Mouse (Mus musculus) forebrain, postnatal 0 days (tissue): Measurements from ENCODE around the gene Psmg4. TPM values are rescaled to one million over a fixed set of nuclear protein-coding genes. Genes with fewer than 3 reads are reported as not detected.

Source experiments
- ATAC-seq: fragments of 200-750 bp; cut with Nextera tagmentation; 2 replicates; pipeline ENCODE4 v1.8.0; 2017; ENCODE audit warnings: mild to moderate bottlenecking, moderate library complexity
- DNase-seq: peaks from one replicate; pipeline ENCODE4 v3.0.0-alpha.2; 2015
- H3K27ac ChIP-seq: fragments of 300-500 bp; sonication (generic); 2 replicates; pipeline ENCODE4 v1.5.1; 2014; ENCODE audit warnings: low read depth, mild to moderate bottlenecking, antibody characterized with exemption, low read length, moderate library complexity, mixed read lengths
- H3K27me3 ChIP-seq: fragments of 300-500 bp; sonication (generic); 2 replicates; pipeline ENCODE4 v1.6.1; 2014; ENCODE audit warnings: mild to moderate bottlenecking, low read length, mixed read lengths; ENCODE audit not compliant: insufficient read depth
- H3K36me3 ChIP-seq: fragments of 300-500 bp; sonication (generic); 2 replicates; pipeline ENCODE4 v1.6.1; 2014; ENCODE audit warnings: mild to moderate bottlenecking, moderate library complexity; ENCODE audit not compliant: insufficient read depth
- H3K4me1 ChIP-seq: fragments of 300-500 bp; sonication (generic); 2 replicates; pipeline ENCODE4 v1.6.1; 2014; ENCODE audit warnings: antibody characterized with exemption; ENCODE audit not compliant: insufficient read depth
- H3K4me2 ChIP-seq: fragments of 300-500 bp; sonication (generic); 2 replicates; pipeline ENCODE4 v1.6.1; 2014; ENCODE audit warnings: low read depth, mild to moderate bottlenecking, moderate library complexity
- H3K4me3 ChIP-seq: fragments of 300-500 bp; sonication (generic); 2 replicates; pipeline ENCODE4 v1.5.1; 2014; ENCODE audit warnings: low read depth, low read length, mixed read lengths
- H3K9ac ChIP-seq: fragments of 300-500 bp; sonication (generic); 2 replicates; pipeline ENCODE4 v1.6.1; 2014; ENCODE audit warnings: mild to moderate bottlenecking
- H3K9me3 ChIP-seq: fragments of 300-500 bp; sonication (generic); 2 replicates; pipeline ENCODE4 v1.6.1; 2016; ENCODE audit warnings: low read length
- CTCF ChIP-seq: sonication (generic); IDR thresholded peaks from 2 replicates; pipeline ENCODE4 v1.5.1; 2016; ENCODE audit warnings: antibody characterized with exemption, control low read depth, low read depth
- WGBS: fragments of 180-500 bp; shearing (Covaris S2); extraction: QIAGEN DNeasy Blood & Tissue Kit; methylation state at CpG from one replicate; pipeline ENCODE4 v1.1.7; 2014; 5-methylcytosine and 5-hydroxymethylcytosine counted together
- polyA plus RNA-seq: library from polyadenylated mRNA; unstranded; fragments of >200 nt; fragmentation: Nextera tagmentation; extraction: Ambion mirVana; gene quantifications from 2 replicates; pipeline ENCODE4 v1.2.1, GENCODE M21; 2015
- total RNA-seq: library from RNA; depleted of rRNA; stranded (reverse); fragments of >200 nt; gene quantifications from 2 replicates; pipeline ENCODE4 v1.2.3, GENCODE M21; 2014; rRNA removed

Gene Psmg4
- total RNA-seq (56.6 and 108 TPM in 2 replicates), polyA plus RNA-seq (99.0 and 150 TPM in 2 replicates)

DNA sequence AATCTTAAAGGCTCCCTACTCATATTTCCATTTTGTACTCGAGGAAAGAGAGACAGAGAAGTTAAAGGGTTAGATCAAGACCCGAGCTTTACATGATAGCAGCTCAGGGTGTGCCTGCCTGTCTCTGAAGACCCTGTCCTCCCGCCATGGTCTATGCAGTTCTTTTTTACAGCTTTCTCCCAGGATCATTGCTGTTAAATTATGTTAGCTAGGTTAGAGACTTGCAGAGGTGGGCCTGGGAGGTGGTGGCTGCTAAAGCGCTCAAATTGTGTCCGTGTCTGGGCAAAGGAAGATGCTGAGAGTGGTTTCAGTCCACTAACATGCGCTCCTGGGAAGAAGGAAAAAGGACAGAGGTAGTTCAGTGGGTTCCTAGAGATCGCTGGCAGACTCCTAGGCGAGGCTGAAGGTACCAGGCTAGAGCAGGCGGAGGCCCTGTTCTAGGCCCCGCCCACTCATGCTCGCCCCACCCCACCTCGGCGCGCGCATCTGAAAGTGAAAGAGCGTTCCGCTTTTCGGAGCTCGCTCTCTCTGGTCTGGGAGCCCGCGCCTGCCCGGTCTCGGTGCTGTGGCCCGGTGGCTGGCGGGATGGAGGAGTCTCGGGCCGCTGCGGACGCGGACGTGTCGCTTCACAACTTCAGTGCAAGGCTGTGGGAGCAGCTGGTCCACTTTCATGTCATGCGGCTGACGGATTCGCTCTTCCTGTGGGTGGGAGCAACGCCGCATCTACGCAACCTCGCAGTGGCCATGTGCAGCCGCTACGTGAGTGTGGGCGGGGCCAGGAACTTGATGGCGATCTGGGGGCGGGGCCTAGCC lies at the start of gene Psmg4:
Gene Psmg4, plus strand, starts transcription at position 474 of the 813 bp plus-strand sequence.
- Histone ChIP-seq H3K9me3 (no peaks in the 10 kb centered on the region), H3K27me3 (no peaks in the 10 kb centered on the region), H3K4me1 (peaks cover 9% of the 10 kb centered on the region), H3K4me2 (peak within 1 kb of the TSS; percentile 64), H3K4me3 (peak within 1 kb of the TSS; percentile 77), H3K9ac (peak within 1 kb of the TSS; percentile 71), H3K27ac (peak within 1 kb of the TSS; percentile 91), H3K36me3 (peaks cover 6% of the 10 kb centered on the region; the same call in 1 of the 2 replicates)
- DNase-seq (peak; percentile 95), ATAC-seq (peak; percentile 96)
- 4% methylated on average over 44 of the region's 44 CpGs for WGBS
- TF ChIP-seq CTCF = no peak

DNA sequence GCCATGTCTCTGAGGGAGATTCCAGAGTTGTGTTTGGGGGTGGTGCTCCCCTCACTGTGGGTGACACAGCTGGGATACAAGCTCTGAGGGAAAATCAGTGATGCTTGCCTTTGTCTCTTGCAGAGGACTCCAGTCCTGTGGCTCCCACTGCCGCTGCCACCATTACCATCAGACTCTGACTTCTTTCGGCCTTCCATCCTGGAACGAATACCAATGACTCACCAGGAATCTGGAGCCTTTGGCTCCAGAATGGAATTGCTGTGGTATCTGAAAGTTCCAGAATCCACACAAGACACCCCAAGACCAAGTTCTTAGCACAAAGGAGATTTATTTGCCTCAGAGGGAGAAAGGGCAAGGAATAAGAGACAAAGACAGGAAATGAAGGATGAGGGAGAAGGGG lies 49.7 kb upstream of the Psmg4 start:
- no peak for DNase-seq
- H3K4me1 ChIP-seq = no peaks in the 10 kb centered on the region
- no peak overlapping the region for H3K4me3 ChIP-seq
- TF ChIP-seq CTCF = no peak
- H3K9ac ChIP-seq = no peak overlapping the region
- WGBS = 80% methylated on average over 3 of the region's 3 CpGs
- ATAC-seq = no peak
- no peak overlapping the region for H3K27ac ChIP-seq
- no peaks in the 10 kb centered on the region for H3K36me3 ChIP-seq
- no peaks in the 10 kb centered on the region for H3K27me3 ChIP-seq
- H3K4me2 ChIP-seq = no peak overlapping the region
- no peaks in the 10 kb centered on the region for H3K9me3 ChIP-seq

- H3K9ac ChIP-seq = no peak overlapping the region
- ATAC-seq (no peak), DNase-seq (no peak)
- H3K36me3 ChIP-seq = no peaks in the 10 kb centered on the region
- no peak for TF ChIP-seq CTCF
- H3K27ac ChIP-seq = no peak overlapping the region
- no peaks in the 10 kb centered on the region for H3K27me3 ChIP-seq
- no peak overlapping the region for H3K4me2 ChIP-seq
- WGBS = 86% methylated on average over 4 of the region's 4 CpGs
- H3K4me1 ChIP-seq = no peaks in the 10 kb centered on the region
- no peaks in the 10 kb centered on the region for H3K9me3 ChIP-seq
- no peak overlapping the region for H3K4me3 ChIP-seq
Observed at GRCm38 (mm10) chr13:34114654-34115053, 48.1 kb upstream of the Psmg4 start.

- DNase-seq = no peak
- Histone ChIP-seq H3K4me3 (no peak overlapping the region), H3K9me3 (no peaks in the 10 kb centered on the region), H3K27ac (no peak overlapping the region), H3K4me1 (no peaks in the 10 kb centered on the region), H3K4me2 (no peak overlapping the region), H3K9ac (no peak overlapping the region), H3K36me3 (0 out of 2 replicates have a peak, but pooled peaks cover 2% of the 10 kb centered on the region), H3K27me3 (no peaks in the 10 kb centered on the region)
- no peak for ATAC-seq
- TF ChIP-seq CTCF = no peak
- 85% methylated on average over 6 of the region's 6 CpGs for WGBS
Observed at GRCm38 (mm10) chr13:34116508-34116907, 46.3 kb upstream of the Psmg4 start.

DNA sequence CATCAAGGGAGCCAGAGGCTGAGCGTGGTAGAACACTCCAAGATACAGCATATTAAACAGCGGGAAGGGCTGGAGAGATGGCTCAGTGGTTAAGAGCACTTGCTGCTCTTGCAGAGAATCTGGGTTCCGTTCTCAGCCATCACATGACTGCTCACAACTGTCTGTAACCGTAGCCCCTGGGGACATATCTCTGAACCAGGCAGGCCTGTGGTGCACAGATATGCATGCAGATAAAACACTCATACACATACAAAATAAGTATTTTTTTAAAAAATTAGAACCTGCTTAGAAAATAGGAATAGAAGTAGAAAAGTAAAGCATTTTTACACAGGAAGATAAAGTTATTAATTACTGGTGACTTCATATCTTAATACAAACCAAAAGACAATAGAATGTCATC lies 43.9 kb upstream of the Psmg4 start:
- H3K27ac ChIP-seq = no peak overlapping the region

GRCm38 (mm10) chr13:34119406-34119805 lies 43.4 kb upstream of the Psmg4 start:
- Histone ChIP-seq H3K9me3 (no peaks in the 10 kb centered on the region), H3K36me3 (0 out of 2 replicates have a peak, but pooled peaks cover 4% of the 10 kb centered on the region), H3K9ac (no peak overlapping the region), H3K4me1 (peaks cover 9% of the 10 kb centered on the region; the same call in 1 of the 2 replicates), H3K4me3 (no peak overlapping the region), H3K27me3 (no peaks in the 10 kb centered on the region), H3K4me2 (no peak overlapping the region), H3K27ac (no peak overlapping the region)
- 88% methylated on average over 4 of the region's 4 CpGs for WGBS
- no peak for TF ChIP-seq CTCF
- ATAC-seq (no peak), DNase-seq (no peak)

More for the DNA sequence above, 43.9 kb upstream of the Psmg4 start:
- no peak for ATAC-seq
- TF ChIP-seq CTCF = no peak
- peaks cover 3% of the 10 kb centered on the region; the same call in 1 of the 2 replicates for H3K4me1 ChIP-seq
- no peak overlapping the region for H3K4me3 ChIP-seq
- no peak overlapping the region for H3K9ac ChIP-seq
- H3K27me3 ChIP-seq = no peaks in the 10 kb centered on the region
- no peaks in the 10 kb centered on the region for H3K9me3 ChIP-seq
- H3K36me3 ChIP-seq = 0 out of 2 replicates have a peak, but pooled peaks cover 4% of the 10 kb centered on the region
- no peak for DNase-seq
- WGBS = 82% methylated on average over 4 of the region's 4 CpGs
- no peak overlapping the region for H3K4me2 ChIP-seq

GRCm38 (mm10) chr13:34120536-34120935 lies 42.2 kb upstream of the Psmg4 start:
- no peak overlapping the region for H3K27ac ChIP-seq
- no peaks in the 10 kb centered on the region for H3K9me3 ChIP-seq
- ATAC-seq = no peak
- H3K27me3 ChIP-seq = no peaks in the 10 kb centered on the region
- H3K4me1 ChIP-seq = peaks cover 18% of the 10 kb centered on the region; the same call in 1 of the 2 replicates
- H3K4me2 ChIP-seq = no peak overlapping the region
- H3K9ac ChIP-seq = no peak overlapping the region
- no peak for TF ChIP-seq CTCF
- no peak for DNase-seq
- H3K4me3 ChIP-seq = no peak overlapping the region
- 100% methylated on average over 2 of the region's 2 CpGs for WGBS
- H3K36me3 ChIP-seq = 0 out of 2 replicates have a peak, but pooled peaks cover 10% of the 10 kb centered on the region
